ENCODE assay signal across 11 mouse cellular contexts in genomic region chr16:34921319-34921718, GRCm38 (mm10).
DNase-seq lines count a peak whose midpoint lies in the region; ATAC-seq lines count a peak whose summit lies in the region.
"Had no signal": no experiment of that assay in that cellular context is flagged by ENCODE, and none has a peak within 500 bp of the region (broad histone marks: within the 10 kb centered on the region; RNA-seq: fewer than 3 reads in every experiment).

No protein-coding gene starts in this region.

- no peaks in the 10 kb centered on the region for H3K27me3 ChIP-seq in lung, embryonic 15.5 days

- H3K4me1 ChIP-seq in lung, embryonic 15.5 days: peaks cover 72% of the 10 kb centered on the region

- peak; percentile 44 for DNase-seq in gastrocnemius, postnatal 25 days
- DNase-seq in gastrocnemius, adult 18-20 months (ENCODE audit: low spot score): no peak
- peak; percentile 44 for DNase-seq in ovary, adult 18-20 months (ENCODE audit: low spot score)
- no peak for DNase-seq in ovary, postnatal 10 days (ENCODE audit: low spot score)
- peak; percentile 70 for DNase-seq in testis, postnatal 10 days (ENCODE audit: low spot score)
- DNase-seq in embryo, embryonic 9.5 days (ENCODE audit: extremely low spot score): no peak
- DNase-seq in gastrocnemius, adult 8-10 months (ENCODE audit: low spot score in 2 of 2): no peak
- DNase-seq: midbrain, embryonic 14.5 days; thymus, adult 18-20 months had no signal

- H3K9me3 ChIP-seq in lung, embryonic 15.5 days: no peaks in the 10 kb centered on the region

- peak overlapping the region; percentile 67 for H3K4me2 ChIP-seq in lung, embryonic 15.5 days

- H3K4me3 ChIP-seq in lung, embryonic 15.5 days: peak overlapping the region; percentile 43

- H3K9ac ChIP-seq in lung, embryonic 15.5 days: peak overlapping the region; percentile 52

- 27% methylated on average over 10 of the region's 10 CpGs for WGBS in lung, embryonic 15.5 days

- peak; percentile 79 for ATAC-seq in lung, embryonic 15.5 days (ENCODE audit: borderline replicate concordance, extremely low read depth, low FRiP score, low TSS enrichment)
- ATAC-seq: hindbrain, postnatal 0 days had no signal

- no peaks in the 10 kb centered on the region for H3K36me3 ChIP-seq in lung, embryonic 15.5 days

- H3K27ac ChIP-seq in lung, embryonic 15.5 days: peak overlapping the region; percentile 91
- H3K27ac ChIP-seq: hindbrain, postnatal 0 days had no signal

Comparison
In these comparisons a context has a peak if more than half of its experiments do, and no peak if none do; other contexts are left out.
1. DNase-seq: peak in gastrocnemius, postnatal 25 days (single experiment), ovary, adult 18-20 months (single experiment) and testis, postnatal 10 days (single experiment); none in gastrocnemius, adult 18-20 months (single experiment), ovary, postnatal 10 days (single experiment), embryo, embryonic 9.5 days (single experiment) and gastrocnemius, adult 8-10 months (0 of 2).